Mouse (Mus musculus): ENCODE results near the gene Ccdc3. TPM values are rescaled to one million over a fixed set of nuclear protein-coding genes. Genes with fewer than 3 reads are reported as not detected.
A peak's percentile ranks its signal among the peaks of the same experiment; 100 is the strongest.
"Not testable (repeated sequence)": the region's sequence is repeated elsewhere in the genome, so short reads cannot be mapped to it uniquely, and the experiment has no call there.

Ccdc3 gene
- polyA plus RNA-seq (2016; fragmentation: Nextera tagmentation; extraction: Ambion mirVana), result 10.2 and 13.9 TPM in 2 replicates

DNA sequence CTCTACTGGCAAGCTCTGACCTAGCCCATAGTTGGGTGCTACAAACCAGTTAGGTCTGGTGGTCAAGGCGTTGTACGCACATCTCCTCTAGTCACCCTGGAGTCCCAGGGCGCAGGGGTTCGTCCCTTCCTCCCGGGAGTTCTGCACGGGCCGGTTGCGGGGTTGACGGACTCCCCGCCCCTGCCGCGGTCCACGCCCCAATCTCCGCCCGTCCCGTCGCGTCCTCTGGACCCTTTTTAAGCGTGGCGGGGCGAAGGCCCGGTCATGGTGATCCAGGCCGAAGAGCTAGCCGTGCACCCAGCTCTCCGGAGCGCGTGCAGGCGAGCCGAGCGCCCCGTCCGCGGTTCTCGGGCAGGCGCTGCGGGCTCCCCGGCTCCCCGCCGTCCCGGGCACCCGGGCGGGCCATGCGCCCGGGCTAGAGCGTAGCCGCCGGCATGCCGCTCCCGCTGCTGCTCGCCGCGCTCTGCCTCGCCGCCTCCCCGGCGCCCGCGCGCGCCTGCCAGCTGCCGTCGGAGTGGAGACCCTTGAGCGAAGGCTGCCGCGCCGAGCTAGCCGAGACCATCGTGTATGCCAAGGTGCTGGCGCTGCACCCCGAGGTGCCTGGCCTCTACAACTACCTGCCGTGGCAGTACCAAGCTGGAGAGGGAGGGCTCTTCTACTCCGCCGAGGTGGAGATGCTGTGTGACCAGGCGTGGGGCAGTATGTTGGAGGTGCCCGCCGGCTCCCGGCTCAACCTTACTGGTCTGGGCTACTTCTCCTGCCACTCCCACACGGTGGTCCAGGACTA, at the start of gene Ccdc3:
Ccdc3 (plus strand) TSS at position 277 of the 787 bp plus-strand sequence.
- Histone ChIP-seq H3K4me3 (peak within 1 kb of the TSS; percentile 46), H3K4me2 (peak within 1 kb of the TSS; percentile 58), H3K36me3 (no peaks in the 10 kb centered on the region), H3K4me1 (no peaks in the 10 kb centered on the region), H3K9me3 (replicated peaks) (no peaks in the 10 kb centered on the region), H3K27ac (no peak within 1 kb of the TSS), H3K9ac (peak within 1 kb of the TSS; percentile 32; the same call in 1 of the 2 replicates), H3K27me3 (replicated peaks) (peaks cover 65% of the 10 kb centered on the region)
- 2% methylated on average over 78 of the region's 78 CpGs for WGBS (ENCODE audit: insufficient replicate concordance)
- no peak; the same call in 1 of the 2 replicates for ATAC-seq

DNA sequence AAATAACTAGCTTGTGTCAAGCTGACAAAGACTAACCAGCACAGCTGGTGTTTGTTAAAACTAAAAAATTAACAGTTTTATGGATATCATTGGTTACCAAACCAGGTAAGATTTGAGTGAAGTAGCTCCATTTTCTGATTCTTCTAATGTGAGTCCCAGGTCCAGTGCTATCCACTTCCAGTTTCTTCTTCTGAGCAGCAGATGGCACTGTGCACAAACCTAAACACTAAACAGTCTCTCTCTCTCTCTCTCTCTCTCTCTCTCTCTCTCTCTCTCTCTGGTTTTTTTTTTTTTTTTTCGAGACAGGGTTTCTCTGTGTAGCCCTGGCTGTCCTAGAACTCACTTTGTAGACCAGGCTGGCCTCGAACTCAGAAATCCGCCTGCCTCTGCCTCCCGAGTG, 47.2 kb upstream of the Ccdc3 start:
- not testable (repeated sequence) for H3K9me3 ChIP-seq (replicated peaks); H3K9ac ChIP-seq; H3K4me3 ChIP-seq; H3K4me1 ChIP-seq; H3K4me2 ChIP-seq; H3K27ac ChIP-seq; H3K36me3 ChIP-seq; ATAC-seq; H3K27me3 ChIP-seq (replicated peaks)
- 92% methylated on average over 3 of the region's 4 CpGs for WGBS (ENCODE audit: insufficient replicate concordance)

DNA sequence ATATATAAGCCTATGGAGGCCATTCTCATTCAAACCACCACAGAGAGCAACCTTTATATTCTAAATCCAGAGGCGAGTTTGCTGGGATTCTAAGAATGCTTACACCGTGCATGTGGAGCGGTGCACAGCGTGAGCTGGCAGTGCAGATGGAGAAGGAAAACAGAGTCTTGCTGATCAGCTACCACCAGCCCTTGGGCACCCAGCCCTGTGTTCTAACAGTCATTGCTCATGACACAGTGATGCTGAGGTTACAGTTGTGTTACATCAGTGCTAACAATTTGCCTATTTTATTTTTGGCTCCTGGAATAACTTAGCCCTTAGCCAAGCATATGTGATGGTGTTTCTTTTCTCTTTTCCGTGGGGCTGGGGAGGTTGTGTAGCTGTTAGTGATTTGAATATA, 42.7 kb upstream of the Ccdc3 start:
- no peaks in the 10 kb centered on the region for H3K4me1 ChIP-seq
- H3K4me2 ChIP-seq, result no peak overlapping the region
- peaks cover 30% of the 10 kb centered on the region for H3K27me3 ChIP-seq (replicated peaks)
- H3K4me3 ChIP-seq, result no peak overlapping the region
- no peaks in the 10 kb centered on the region for H3K36me3 ChIP-seq
- no peak overlapping the region for H3K9ac ChIP-seq
- no peaks in the 10 kb centered on the region for H3K9me3 ChIP-seq (replicated peaks)
- ATAC-seq, result no peak
- 76% methylated on average over 5 of the region's 5 CpGs for WGBS (ENCODE audit: insufficient replicate concordance)
- H3K27ac ChIP-seq, result no peak overlapping the region

GRCm38 (mm10) chr2:5095316-5095715, 42.3 kb upstream of the Ccdc3 start:
- Histone ChIP-seq H3K36me3 (no peaks in the 10 kb centered on the region), H3K27me3 (replicated peaks) (peaks cover 30% of the 10 kb centered on the region), H3K4me2 (no peak overlapping the region), H3K27ac (no peak overlapping the region), H3K9me3 (replicated peaks) (no peaks in the 10 kb centered on the region), H3K4me1 (no peaks in the 10 kb centered on the region), H3K4me3 (no peak overlapping the region), H3K9ac (no peak overlapping the region)
- no peak for ATAC-seq
- 21% methylated on average over 1 of the region's 1 CpGs for WGBS (ENCODE audit: insufficient replicate concordance)

GRCm38 (mm10) chr2:5097786-5098445, 39.7 kb upstream of the Ccdc3 start:
- Histone ChIP-seq H3K27ac (no peak overlapping the region), H3K4me1 (no peaks in the 10 kb centered on the region), H3K9ac (no peak overlapping the region), H3K4me3 (no peak overlapping the region), H3K4me2 (peak overlapping the region; percentile 35), H3K9me3 (replicated peaks) (no peaks in the 10 kb centered on the region), H3K27me3 (replicated peaks) (peaks cover 30% of the 10 kb centered on the region), H3K36me3 (no peaks in the 10 kb centered on the region)
- 9% methylated on average over 20 of the region's 20 CpGs for WGBS (ENCODE audit: insufficient replicate concordance)
- ATAC-seq, result no peak

GRCm38 (mm10) chr2:5099176-5099575, 38.4 kb upstream of the Ccdc3 start:
- 66% methylated on average over 6 of the region's 6 CpGs for WGBS (ENCODE audit: insufficient replicate concordance)
- ATAC-seq, result no peak
- Histone ChIP-seq H3K27ac (no peak overlapping the region), H3K4me1 (no peaks in the 10 kb centered on the region), H3K9me3 (replicated peaks) (no peaks in the 10 kb centered on the region), H3K4me3 (no peak overlapping the region), H3K4me2 (no peak overlapping the region), H3K9ac (no peak overlapping the region), H3K36me3 (no peaks in the 10 kb centered on the region), H3K27me3 (replicated peaks) (peaks cover 30% of the 10 kb centered on the region)

DNA sequence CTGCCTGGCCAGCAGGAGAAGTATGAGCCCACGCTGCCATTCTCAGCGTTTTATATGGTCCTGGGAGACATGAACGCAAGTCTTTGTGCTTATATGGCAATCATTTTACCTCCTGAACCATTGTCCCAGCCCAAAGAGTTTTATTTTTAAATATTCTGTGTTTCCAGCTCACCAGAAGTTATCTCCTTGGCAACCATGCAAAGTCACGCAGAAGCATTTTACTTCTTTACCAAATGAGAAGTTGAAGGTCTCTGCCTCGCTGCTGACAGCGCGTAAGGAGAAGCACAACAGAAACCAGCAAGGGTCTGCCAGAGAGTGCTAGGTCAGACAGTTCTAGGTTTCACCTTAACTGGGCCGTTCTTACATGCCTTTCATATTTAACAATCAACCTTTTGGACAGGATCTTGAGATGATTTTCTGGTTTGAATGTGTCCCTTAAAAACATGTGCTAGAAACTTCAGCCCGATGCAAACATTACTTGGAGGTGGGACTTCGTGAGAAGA, 35.8 kb upstream of the Ccdc3 start:
- H3K4me1 ChIP-seq, result no peaks in the 10 kb centered on the region
- H3K4me2 ChIP-seq, result no peak overlapping the region
- H3K9me3 ChIP-seq (replicated peaks), result no peaks in the 10 kb centered on the region
- 66% methylated on average over 10 of the region's 10 CpGs for WGBS (ENCODE audit: insufficient replicate concordance)
- no peaks in the 10 kb centered on the region for H3K36me3 ChIP-seq
- no peak overlapping the region for H3K4me3 ChIP-seq
- H3K27me3 ChIP-seq (replicated peaks), result peaks cover 21% of the 10 kb centered on the region
- H3K9ac ChIP-seq, result no peak overlapping the region
- no peak for ATAC-seq
- no peak overlapping the region for H3K27ac ChIP-seq

GRCm38 (mm10) chr2:5102891-5103290, 34.7 kb upstream of the Ccdc3 start:
- ATAC-seq, result no peak

DNA sequence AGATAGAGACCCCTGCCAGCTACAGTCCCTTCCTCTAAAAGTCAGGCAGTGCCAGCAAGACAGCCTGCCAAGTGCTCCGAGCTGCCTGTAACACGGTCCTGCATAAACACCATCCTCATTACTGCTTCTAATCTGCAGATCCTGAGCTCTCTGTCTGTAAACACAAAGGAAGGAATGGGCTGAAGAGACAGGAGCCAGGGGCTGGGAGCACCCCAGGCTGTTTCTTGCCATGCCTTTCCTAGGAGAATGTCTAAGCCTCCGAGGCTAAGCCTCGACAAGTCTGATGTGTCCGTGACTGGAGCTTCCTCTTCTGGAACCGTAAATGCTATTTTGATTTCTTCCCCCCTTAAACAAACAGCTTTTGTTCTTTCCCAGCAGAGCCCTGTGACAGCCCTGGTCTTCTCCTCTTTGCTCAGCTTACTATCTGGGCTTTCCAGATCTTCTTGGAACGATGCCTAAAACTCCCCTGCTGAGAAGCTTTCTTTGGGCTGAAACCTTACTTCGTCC, 24.7 kb upstream of the Ccdc3 start:
- ATAC-seq, result no peak
- H3K4me3 ChIP-seq, result no peak overlapping the region
- H3K4me2 ChIP-seq, result no peak overlapping the region
- H3K27me3 ChIP-seq (replicated peaks), result no peaks in the 10 kb centered on the region; the same call in 1 of the 2 replicates
- no peaks in the 10 kb centered on the region for H3K4me1 ChIP-seq
- H3K9ac ChIP-seq, result no peak overlapping the region
- WGBS (ENCODE audit: insufficient replicate concordance), result 38% methylated on average over 8 of the region's 8 CpGs
- H3K9me3 ChIP-seq (replicated peaks), result no peaks in the 10 kb centered on the region
- H3K27ac ChIP-seq, result no peak overlapping the region
- no peaks in the 10 kb centered on the region for H3K36me3 ChIP-seq

More at GRCm38 (mm10) chr2:5102891-5103290, 34.7 kb upstream of the Ccdc3 start:
- Histone ChIP-seq H3K27me3 (replicated peaks) (peaks cover 11% of the 10 kb centered on the region), H3K36me3 (no peaks in the 10 kb centered on the region), H3K9me3 (replicated peaks) (no peaks in the 10 kb centered on the region), H3K27ac (no peak overlapping the region), H3K4me1 (no peaks in the 10 kb centered on the region), H3K9ac (no peak overlapping the region), H3K4me3 (no peak overlapping the region), H3K4me2 (no peak overlapping the region)
- 35% methylated on average over 1 of the region's 1 CpGs for WGBS (ENCODE audit: insufficient replicate concordance)

DNA sequence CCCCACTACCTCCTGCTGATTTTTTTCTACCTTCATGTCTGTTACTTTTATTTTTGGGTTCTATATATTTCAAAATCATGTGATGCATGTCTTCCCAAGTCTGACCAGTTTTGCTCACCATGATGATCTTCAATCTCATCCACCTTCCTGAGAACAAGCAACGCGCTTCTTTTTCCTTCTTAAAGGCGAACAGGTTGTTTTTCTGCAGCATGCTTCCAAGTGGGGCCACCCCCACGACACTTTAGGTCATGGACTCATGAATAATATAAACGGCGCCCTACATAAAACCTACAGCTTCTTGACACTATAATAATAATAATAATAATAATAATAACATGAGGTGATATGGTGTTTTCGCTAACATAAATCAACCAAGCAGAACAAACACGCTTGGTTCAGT, 23.2 kb upstream of the Ccdc3 start:
- no peak for ATAC-seq
- H3K27me3 ChIP-seq (replicated peaks), result no peaks in the 10 kb centered on the region; the same call in 1 of the 2 replicates
- no peaks in the 10 kb centered on the region for H3K4me1 ChIP-seq
- H3K9ac ChIP-seq, result no peak overlapping the region
- WGBS (ENCODE audit: insufficient replicate concordance), result 89% methylated on average over 8 of the region's 8 CpGs
- H3K36me3 ChIP-seq, result no peaks in the 10 kb centered on the region
- H3K4me3 ChIP-seq, result no peak overlapping the region
- no peak overlapping the region for H3K27ac ChIP-seq
- no peak overlapping the region for H3K4me2 ChIP-seq
- H3K9me3 ChIP-seq (replicated peaks), result no peaks in the 10 kb centered on the region

- H3K4me3 ChIP-seq, result no peak overlapping the region
- no peaks in the 10 kb centered on the region for H3K36me3 ChIP-seq
- 40% methylated on average over 5 of the region's 5 CpGs for WGBS (ENCODE audit: insufficient replicate concordance)
- H3K9ac ChIP-seq, result no peak overlapping the region
- no peak overlapping the region for H3K27ac ChIP-seq
- no peak for ATAC-seq
- H3K4me2 ChIP-seq, result no peak overlapping the region
- no peaks in the 10 kb centered on the region for H3K4me1 ChIP-seq
- no peaks in the 10 kb centered on the region; the same call in 1 of the 2 replicates for H3K27me3 ChIP-seq (replicated peaks)
- no peaks in the 10 kb centered on the region for H3K9me3 ChIP-seq (replicated peaks)
These were observed 20.6 kb upstream of the Ccdc3 start for GRCm38 (mm10) chr2:5116856-5117532.

DNA sequence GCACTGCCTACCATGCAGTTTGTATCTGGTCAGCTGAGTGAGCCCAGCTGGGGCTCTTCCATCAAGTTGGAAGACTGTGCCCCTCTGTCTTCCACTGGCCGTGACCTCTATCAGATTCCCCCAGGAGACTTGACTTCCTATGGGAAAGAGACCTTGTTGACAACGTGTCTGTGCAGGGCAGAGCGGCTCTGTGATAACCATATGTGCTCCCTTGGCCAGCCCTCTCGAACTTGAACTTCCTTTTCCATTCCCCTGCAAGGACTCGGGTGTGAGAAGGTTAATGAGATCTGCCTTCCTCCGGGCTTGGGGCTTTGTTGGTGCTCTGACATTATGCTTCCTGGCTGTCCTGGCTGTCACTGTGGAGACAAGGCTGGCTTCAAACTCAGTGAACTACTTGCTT, 12.1 kb upstream of the Ccdc3 start:
- H3K4me2 ChIP-seq, result no peak overlapping the region
- H3K4me3 ChIP-seq, result no peak overlapping the region
- no peaks in the 10 kb centered on the region for H3K27me3 ChIP-seq (replicated peaks)
- H3K36me3 ChIP-seq, result no peaks in the 10 kb centered on the region
- H3K9me3 ChIP-seq (replicated peaks), result no peaks in the 10 kb centered on the region
- 3% methylated on average over 6 of the region's 6 CpGs for WGBS (ENCODE audit: insufficient replicate concordance)
- ATAC-seq, result peak; percentile 51
- no peak overlapping the region for H3K9ac ChIP-seq
- no peak overlapping the region for H3K27ac ChIP-seq
- H3K4me1 ChIP-seq, result no peaks in the 10 kb centered on the region

All from liver, embryonic 12.5 days (tissue).